Mouse (Mus musculus) myocyte (in vitro differentiated cells): ENCODE results near the gene Il5. TPM values are rescaled to one million over a fixed set of nuclear protein-coding genes. Genes with fewer than 3 reads are reported as not detected.

Experiments
- H3K27me3 ChIP-seq: one replicate; pipeline ENCODE4 v1.6.1; 2011; ENCODE audit not compliant: control insufficient read depth, insufficient read depth, insufficient read length
- H3K36me3 ChIP-seq: one replicate; pipeline ENCODE4 v1.6.1; 2011; ENCODE audit not compliant: control insufficient read depth, insufficient read depth
- H3K4me2 ChIP-seq: one replicate; pipeline ENCODE4 v1.6.1; 2011; ENCODE audit warnings: low read depth, control low read depth
- H3K4me3 ChIP-seq: one replicate; pipeline ENCODE4 v1.5.1; 2011; ENCODE audit warnings: mild to moderate bottlenecking, control low read depth, moderate library complexity
- H3K79me2 ChIP-seq: one replicate; pipeline ENCODE4 v1.6.1; 2011; ENCODE audit not compliant: control insufficient read depth, insufficient read depth
- H3ac ChIP-seq: one replicate; pipeline ENCODE4 v1.6.1; 2011; ENCODE audit not compliant: control insufficient read depth, insufficient read length
- CEBPB ChIP-seq: IDR thresholded peaks from 2 replicates; pipeline ENCODE4 v1.6.1; 2011; ENCODE audit warnings: mild to moderate bottlenecking, moderate library complexity; ENCODE audit not compliant: poor library complexity, insufficient read depth, severe bottlenecking
- E2F4 ChIP-seq: IDR thresholded peaks from one replicate; pipeline ENCODE4 v1.6.1; 2011; ENCODE audit warnings: mild to moderate bottlenecking, control low read depth, moderate library complexity; ENCODE audit not compliant: insufficient read depth
- MAX ChIP-seq: IDR thresholded peaks from one replicate; pipeline ENCODE4 v1.6.1; 2011; ENCODE audit warnings: low read depth, mild to moderate bottlenecking, control low read depth
- MYOD1 ChIP-seq, 3 experiments: IDR thresholded peaks; one replicate each; pipeline ENCODE4 v1.6.1; 2011; ENCODE audit warnings: control low read depth in 2 of 3, low read depth in 2 of 3, mild to moderate bottlenecking in 2 of 3, moderate library complexity in 1 of 3; ENCODE audit not compliant: insufficient read length in 2 of 3, control insufficient read depth in 1 of 3
- MYOG ChIP-seq, 3 experiments: IDR thresholded peaks; one replicate each; pipeline ENCODE4 v1.6.1; 2011; ENCODE audit warnings: control low read depth in 2 of 3, low read depth in 2 of 3, mild to moderate bottlenecking in 2 of 3; ENCODE audit not compliant: insufficient read length in 2 of 3, control insufficient read depth in 1 of 3, insufficient read depth in 1 of 3
- POLR2A ChIP-seq: IDR thresholded peaks from one replicate; pipeline ENCODE4 v1.6.1; 2011; ENCODE audit warnings: low read depth, mild to moderate bottlenecking, control low read depth, moderate library complexity; ENCODE audit not compliant: insufficient read length
- POLR2AphosphoS2 ChIP-seq: IDR thresholded peaks from one replicate; pipeline ENCODE4 v1.6.1; 2011; ENCODE audit warnings: low read depth, control low read depth; ENCODE audit not compliant: insufficient read length
- REST ChIP-seq: IDR thresholded peaks from one replicate; pipeline ENCODE4 v1.6.1; 2011; ENCODE audit warnings: mild to moderate bottlenecking, control low read depth, moderate library complexity; ENCODE audit not compliant: insufficient read depth, insufficient read length
- SRF ChIP-seq: IDR thresholded peaks from one replicate; pipeline ENCODE4 v1.6.1; 2011; ENCODE audit warnings: low read depth; ENCODE audit not compliant: control insufficient read depth, insufficient read length
- TCF12 ChIP-seq: IDR thresholded peaks from one replicate; pipeline ENCODE4 v1.6.1; 2011; ENCODE audit warnings: mild to moderate bottlenecking, control low read depth; ENCODE audit not compliant: poor library complexity, insufficient read depth, severe bottlenecking
- TCF3 ChIP-seq: IDR thresholded peaks from one replicate; pipeline ENCODE4 v1.6.1; 2011; ENCODE audit warnings: low read depth, control low read depth; ENCODE audit not compliant: insufficient read length
- USF1 ChIP-seq: IDR thresholded peaks from one replicate; pipeline ENCODE4 v1.6.1; 2011; ENCODE audit warnings: low read depth, mild to moderate bottlenecking, control low read depth, moderate library complexity
- polyA plus RNA-seq: library from polyadenylated mRNA; unstranded; fragments of >200 nt; fragmentation: generic; extraction: Trizol; gene quantifications from one replicate; pipeline ENCODE4 v1.2.1, GENCODE M21; 2012; ENCODE audit warnings: missing spikeins

Il5 gene
- polyA plus RNA-seq, 1 experiment, result not detected

DNA sequence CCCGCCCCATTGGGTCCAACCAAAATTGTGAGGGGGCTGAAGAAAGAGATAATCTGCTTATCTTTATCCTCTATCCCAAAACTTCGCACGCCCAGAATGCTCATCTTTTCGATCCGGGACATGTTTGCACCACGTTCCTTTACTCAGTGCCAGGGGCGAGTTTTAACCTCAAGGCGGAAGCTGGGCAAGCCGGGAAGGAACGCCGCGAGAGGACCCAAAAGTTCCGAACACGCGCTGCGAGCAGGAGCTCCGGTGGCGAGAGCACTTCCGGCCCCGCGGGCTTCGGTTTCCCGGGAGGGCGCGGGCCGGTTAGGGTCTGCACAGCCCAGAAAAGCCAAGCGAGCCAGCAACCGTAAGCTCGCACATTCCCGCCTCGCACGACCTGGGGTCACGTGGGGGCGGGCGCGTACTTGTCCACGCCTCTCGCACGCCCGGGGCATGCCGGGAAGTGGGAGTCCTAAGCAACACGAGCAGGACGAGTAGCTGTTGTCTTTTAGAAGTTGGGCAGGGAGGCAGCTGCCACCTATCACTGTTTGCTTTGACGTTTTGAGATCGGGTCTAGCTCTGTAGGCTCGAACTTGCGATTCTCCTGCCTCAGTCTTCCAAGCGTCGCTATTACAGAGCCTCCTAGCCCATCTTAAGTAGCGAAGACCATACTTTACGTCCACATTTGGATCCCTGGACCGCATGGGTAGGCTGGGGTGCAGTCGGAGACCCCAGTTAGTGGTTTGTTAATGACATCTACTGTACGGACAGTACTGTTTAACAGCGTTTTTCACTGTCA is 13.5 kb upstream of the Il5 start, which contains the start of gene Rad50:
Rad50 (minus strand) TSS at position 386 of the 784 bp plus-strand sequence.
- no peaks in the 10 kb centered on the region for H3K27me3 ChIP-seq
- no peak within 1 kb of the TSS for H3ac ChIP-seq
- H3K4me3 ChIP-seq, result peak within 1 kb of the TSS; percentile 54
- H3K4me2 ChIP-seq, result peak within 1 kb of the TSS; percentile 100
- TF ChIP-seq MYOG (IDR thresholded peaks at IDR 0.05; ENCODE audit: control insufficient read depth in 1 of 3, insufficient read depth in 1 of 3, insufficient read length in 2 of 3, low read depth in 2 of 3), result peak in 1 of 3 experiments; percentile 51
- no peak for TF ChIP-seq TCF3
- no peak for TF ChIP-seq CEBPB
- TF ChIP-seq SRF, result peak; percentile 39
- peak in 1 of 3 experiments; percentile 45 for TF ChIP-seq MYOD1 (IDR thresholded peaks at IDR 0.05; ENCODE audit: control insufficient read depth in 1 of 3, insufficient read length in 2 of 3, low read depth in 2 of 3)
- TF ChIP-seq POLR2AphosphoS2, result peak; percentile 99
- peak; percentile 97 for TF ChIP-seq POLR2A
- no peak for TF ChIP-seq REST
- peak; percentile 97 for TF ChIP-seq USF1
- TF ChIP-seq E2F4, result peak; percentile 86
- TF ChIP-seq TCF12, result no peak
- peak; percentile 36 for TF ChIP-seq MAX
- H3K79me2 ChIP-seq, result peaks cover 7% of the 10 kb centered on the region
- no peaks in the 10 kb centered on the region for H3K36me3 ChIP-seq

GRCm38 (mm10) chr11:53707718-53708009 is 12.9 kb upstream of the Il5 start:
- H3ac ChIP-seq, result no peak overlapping the region
- H3K36me3 ChIP-seq, result no peaks in the 10 kb centered on the region
- H3K4me3 ChIP-seq, result peak overlapping the region; percentile 54
- peak overlapping the region; percentile 100 for H3K4me2 ChIP-seq
- H3K79me2 ChIP-seq, result peaks cover 7% of the 10 kb centered on the region
- TF ChIP-seq POLR2AphosphoS2 (no peak), SRF (no peak), MYOD1 (IDR thresholded peaks at IDR 0.05; ENCODE audit: control insufficient read depth in 1 of 3, insufficient read length in 2 of 3, low read depth in 2 of 3) (no peak), TCF3 (no peak), TCF12 (no peak)
- H3K27me3 ChIP-seq, result no peaks in the 10 kb centered on the region

DNA sequence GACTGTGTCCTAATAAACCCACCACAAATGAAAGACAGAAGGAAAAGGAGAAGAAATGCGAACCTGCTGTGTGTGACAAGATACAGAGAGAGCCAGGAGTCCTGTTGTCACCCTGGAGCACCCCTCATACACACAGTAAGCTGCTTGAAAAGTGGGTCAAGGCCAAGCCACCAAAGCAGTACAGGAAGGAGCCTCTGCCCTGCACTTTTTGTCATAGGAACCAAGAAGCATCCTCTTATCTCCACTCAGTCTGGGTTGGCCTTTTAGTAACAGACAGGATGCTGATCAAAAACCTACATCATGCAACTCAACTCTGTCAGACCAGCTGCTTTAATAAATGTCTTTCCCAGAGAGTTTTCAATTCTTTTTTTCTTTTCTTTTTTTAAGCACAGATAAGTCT is 893 bp upstream of the Il5 start:
- Histone ChIP-seq H3ac (no peak overlapping the region), H3K4me2 (no peak overlapping the region), H3K4me3 (no peak overlapping the region), H3K79me2 (no peaks in the 10 kb centered on the region), H3K27me3 (peaks cover 24% of the 10 kb centered on the region), H3K36me3 (no peaks in the 10 kb centered on the region)
- no peak for TF ChIP-seq POLR2A
- no peak for TF ChIP-seq TCF12
- no peak for TF ChIP-seq USF1
- no peak for TF ChIP-seq E2F4
- TF ChIP-seq MAX, result no peak
- no peak for TF ChIP-seq CEBPB
- no peak for TF ChIP-seq TCF3
- TF ChIP-seq MYOD1 (IDR thresholded peaks at IDR 0.05; ENCODE audit: control insufficient read depth in 1 of 3, insufficient read length in 2 of 3, low read depth in 2 of 3), result no peak
- no peak for TF ChIP-seq SRF
- TF ChIP-seq POLR2AphosphoS2, result no peak
- TF ChIP-seq MYOG (IDR thresholded peaks at IDR 0.05; ENCODE audit: control insufficient read depth in 1 of 3, insufficient read depth in 1 of 3, insufficient read length in 2 of 3, low read depth in 2 of 3), result no peak
- TF ChIP-seq REST, result no peak

DNA sequence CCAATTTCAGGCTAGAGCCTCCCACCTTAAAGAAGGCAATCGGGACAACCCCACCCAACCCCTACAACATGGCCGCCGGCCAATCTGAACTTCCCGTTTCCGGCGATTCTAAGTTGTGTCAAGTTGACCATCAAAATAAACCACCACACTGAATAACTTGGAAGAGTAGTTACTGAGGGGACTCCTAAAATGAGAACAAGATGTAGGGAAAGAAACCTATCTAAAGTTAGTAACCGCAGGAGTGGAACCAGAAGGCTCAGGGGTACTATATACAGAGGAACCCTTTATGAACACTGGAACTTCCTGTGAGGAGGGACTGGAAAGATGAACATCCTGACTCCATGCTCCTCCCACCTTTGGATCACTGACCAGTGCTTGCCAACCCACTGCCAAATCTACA is 10.9 kb downstream of the Il5 start:
- Histone ChIP-seq H3ac (no peak overlapping the region), H3K4me2 (no peak overlapping the region)
- TF ChIP-seq USF1 (no peak), E2F4 (no peak), SRF (no peak), TCF3 (no peak), REST (no peak), MAX (no peak), POLR2A (no peak), MYOG (IDR thresholded peaks at IDR 0.05; ENCODE audit: control insufficient read depth in 1 of 3, insufficient read depth in 1 of 3, insufficient read length in 2 of 3, low read depth in 2 of 3) (no peak), MYOD1 (IDR thresholded peaks at IDR 0.05; ENCODE audit: control insufficient read depth in 1 of 3, insufficient read length in 2 of 3, low read depth in 2 of 3) (no peak), CEBPB (no peak), POLR2AphosphoS2 (no peak), TCF12 (no peak)

More for the DNA sequence above, 10.9 kb downstream of the Il5 start:
- Histone ChIP-seq H3K27me3 (no peaks in the 10 kb centered on the region), H3K79me2 (no peaks in the 10 kb centered on the region), H3K36me3 (no peaks in the 10 kb centered on the region), H3K4me3 (no peak overlapping the region)
